Mouse (Mus musculus): ENCODE results near the gene Gm10188. TPM values are rescaled to one million over a fixed set of nuclear protein-coding genes. Genes with fewer than 3 reads are reported as not detected.

Gene Gm10188
- total and polyA plus RNA-seq, 3 experiments, result not detected

DNA sequence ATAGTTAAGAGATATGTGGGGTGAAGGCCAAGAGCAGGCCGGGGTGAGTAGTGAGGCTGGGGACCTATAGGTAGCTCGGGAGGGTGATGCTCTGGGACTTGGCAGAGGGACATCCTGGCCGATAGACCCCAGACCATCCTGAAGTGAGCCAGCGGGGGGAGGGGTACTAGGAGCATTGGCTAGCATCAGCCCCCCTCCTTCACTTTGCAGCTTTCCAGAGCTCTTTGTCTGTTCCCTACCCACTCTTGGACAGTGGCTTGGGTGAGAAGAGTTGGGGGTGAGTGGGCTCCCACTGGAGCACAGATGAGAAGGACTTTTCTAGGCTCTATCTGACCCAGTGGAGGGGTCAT, 28.1 kb downstream of the Gm10188 start:
- dilution Hi-C loops (cut with MboI; ENCODE audit: extremely low pct_ligation_motif_present, extremely low pct_unique_long_range_greater_than_20kb, low sequenced_read_pairs), result no loop called here
- no peak overlapping the region for H3K4me3 ChIP-seq (replicated peaks in 1 of 3; ENCODE audit: low read depth in 2 of 3, low read length in 2 of 3, poor library complexity in 1 of 3)
- H3K4me2 ChIP-seq (ENCODE audit: insufficient read depth, low read depth, poor library complexity, severe bottlenecking), result no peak overlapping the region
- H3K9me3 ChIP-seq (replicated peaks; ENCODE audit: low read length), result no peaks in the 10 kb centered on the region
- in situ Hi-C loops (cut with MboI; ENCODE audit: low pct_ligation_motif_present, low pct_unique_long_range_greater_than_20kb, low sequenced_read_pairs), result no loop called here
- H3K36me3 ChIP-seq (replicated peaks in 1 of 2; ENCODE audit: control insufficient read depth in 1 of 2, insufficient read depth in 1 of 2, low read length in 1 of 2), result no peaks in the 10 kb centered on the region
- no peaks in the 10 kb centered on the region for H3K79me2 ChIP-seq (replicated peaks; ENCODE audit: control insufficient read depth, extremely low read depth, insufficient read depth, poor library complexity, severe bottlenecking)
- H3K9ac ChIP-seq (ENCODE audit: insufficient read depth, low read depth), result no peak overlapping the region
- peaks cover 0 to 7% of the 10 kb centered on the region in 2 experiments; a peak in 1 of 4 replicates for H3K4me1 ChIP-seq (ENCODE audit: control insufficient read depth in 1 of 2, insufficient read depth in 2 of 2)
- no peak overlapping the region for H3K27ac ChIP-seq (ENCODE audit: insufficient read depth, low read depth)
- TF ChIP-seq ZMIZ1 (IDR thresholded peaks at IDR 0.05; ENCODE audit: low read depth, low read length), result no peak
- TF ChIP-seq CHD1 (IDR thresholded peaks at IDR 0.05; ENCODE audit: low read depth, low read length), result no peak
- no peak for TF ChIP-seq NELFE (IDR thresholded peaks at IDR 0.05; ENCODE audit: low read depth, low read length)
- no peak for TF ChIP-seq SMC3 (IDR thresholded peaks at IDR 0.05; ENCODE audit: low read depth, low read length)
- no peak for TF ChIP-seq ZKSCAN1 (IDR thresholded peaks at IDR 0.05; ENCODE audit: borderline replicate concordance, low read depth, low read length)
- TF ChIP-seq IRF4 (IDR thresholded peaks at IDR 0.05; ENCODE audit: low read depth, low read length), result no peak
- no peak for TF ChIP-seq ETS1 (conservative IDR thresholded peaks at IDR 0.05; ENCODE audit: low read depth, low read length)
- no peak for TF ChIP-seq SIN3A (IDR thresholded peaks at IDR 0.05; ENCODE audit: low read length)
- TF ChIP-seq ELF1 (IDR thresholded peaks at IDR 0.05; ENCODE audit: low read depth, low read length), result no peak
- TF ChIP-seq CTCF (conservative IDR thresholded peaks at IDR 0.05 in 1 of 2, IDR thresholded peaks at IDR 0.05 in 1 of 2; ENCODE audit: low read depth in 2 of 2, low read length in 2 of 2), result no peak
- TF ChIP-seq PAX5 (IDR thresholded peaks at IDR 0.05; ENCODE audit: low read length), result no peak
- no peak for TF ChIP-seq POLR2A (IDR thresholded peaks at IDR 0.05; ENCODE audit: low read depth, low read length)
- no peak for TF ChIP-seq RCOR1 (conservative IDR thresholded peaks at IDR 0.05; ENCODE audit: low read depth, low read length)
- TF ChIP-seq MXI1 (IDR thresholded peaks at IDR 0.05; ENCODE audit: low read depth, low read length), result no peak
- TF ChIP-seq NRF1 (IDR thresholded peaks at IDR 0.05; ENCODE audit: low read depth, low read length), result no peak
- no peak for TF ChIP-seq MYC (IDR thresholded peaks at IDR 0.05; ENCODE audit: low read depth, low read length)
- no peak for TF ChIP-seq CHD2 (IDR thresholded peaks at IDR 0.05; ENCODE audit: low read length)
- TF ChIP-seq EP300 (IDR thresholded peaks at IDR 0.05; ENCODE audit: low read length), result no peak
- no peak for TF ChIP-seq TBP (conservative IDR thresholded peaks at IDR 0.05; ENCODE audit: low read depth, low read length)
- no peak for DNase-seq (ENCODE audit: extremely low read depth)
- H3K27me3 ChIP-seq (replicated peaks), result peaks cover 87% of the 10 kb centered on the region

DNA sequence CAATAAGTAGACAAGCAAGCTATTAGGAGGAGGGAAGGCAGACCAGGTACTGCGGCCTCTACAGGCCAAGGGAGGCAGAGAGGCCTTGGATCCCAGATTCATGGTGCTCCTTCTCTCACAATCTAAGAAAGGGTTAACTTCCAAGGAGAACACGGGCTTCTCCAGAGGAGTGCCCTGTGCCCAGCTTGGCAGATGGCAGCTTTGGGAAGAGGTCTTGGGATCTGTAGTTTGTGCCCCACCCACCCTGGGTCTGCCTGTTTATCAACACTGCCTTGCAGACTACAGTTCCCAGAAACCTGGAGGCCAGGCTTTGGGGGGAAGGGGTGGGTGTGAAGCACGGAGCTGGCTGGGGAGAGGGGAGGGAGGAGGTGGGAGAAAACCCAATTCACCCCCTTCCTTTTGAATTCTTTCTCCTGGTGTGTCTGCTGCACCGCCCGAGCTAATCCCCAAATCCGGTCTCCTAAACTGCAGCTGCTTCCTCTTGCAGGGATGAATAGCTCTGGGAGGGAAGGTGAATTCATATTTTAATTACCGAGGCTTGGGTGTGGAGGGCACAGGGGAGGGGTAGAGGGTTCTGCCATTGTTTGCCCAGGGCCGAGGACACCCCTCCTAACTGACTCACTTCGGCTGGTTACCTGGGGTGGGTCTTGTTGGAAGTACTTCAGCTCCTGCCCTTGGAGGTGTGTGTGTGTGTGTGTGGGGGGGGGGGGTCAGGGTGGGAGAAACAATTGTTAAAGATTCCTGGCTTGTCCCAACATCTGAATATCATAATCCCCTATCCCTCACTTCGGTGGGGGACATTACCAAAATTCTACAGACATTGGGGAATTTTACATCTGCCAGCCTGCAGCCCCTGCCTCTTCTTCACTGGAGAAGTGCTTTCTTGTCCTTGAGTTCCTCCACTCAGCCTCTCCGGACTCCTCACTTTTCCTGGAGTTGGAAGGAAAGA, 28.7 kb downstream of the Gm10188 start:
- Histone ChIP-seq H3K4me3 (replicated peaks in 1 of 3; ENCODE audit: low read depth in 2 of 3, low read length in 2 of 3, poor library complexity in 1 of 3) (no peak overlapping the region), H3K36me3 (replicated peaks in 1 of 2; ENCODE audit: control insufficient read depth in 1 of 2, insufficient read depth in 1 of 2, low read length in 1 of 2) (no peaks in the 10 kb centered on the region), H3K79me2 (replicated peaks; ENCODE audit: control insufficient read depth, extremely low read depth, insufficient read depth, poor library complexity, severe bottlenecking) (no peaks in the 10 kb centered on the region), H3K9me3 (replicated peaks; ENCODE audit: low read length) (no peaks in the 10 kb centered on the region), H3K4me1 (ENCODE audit: control insufficient read depth in 1 of 2, insufficient read depth in 2 of 2) (peaks cover 0 to 9% of the 10 kb centered on the region in 2 experiments; a peak in 2 of 4 replicates), H3K4me2 (ENCODE audit: insufficient read depth, low read depth, poor library complexity, severe bottlenecking) (no peak overlapping the region), H3K9ac (ENCODE audit: insufficient read depth, low read depth) (no peak overlapping the region), H3K27me3 (replicated peaks) (peaks cover 81% of the 10 kb centered on the region), H3K27ac (ENCODE audit: insufficient read depth, low read depth) (no peak overlapping the region)
- in situ Hi-C loops (cut with MboI; ENCODE audit: low pct_ligation_motif_present, low pct_unique_long_range_greater_than_20kb, low sequenced_read_pairs) (no loop called here), dilution Hi-C loops (cut with MboI; ENCODE audit: extremely low pct_ligation_motif_present, extremely low pct_unique_long_range_greater_than_20kb, low sequenced_read_pairs) (no loop called here)
- TF ChIP-seq CTCF (conservative IDR thresholded peaks at IDR 0.05 in 1 of 2, IDR thresholded peaks at IDR 0.05 in 1 of 2; ENCODE audit: low read depth in 2 of 2, low read length in 2 of 2), result peak in 1 of 2 experiments; percentile 27; a peak in 1 of 4 replicates
- TF ChIP-seq MYC (IDR thresholded peaks at IDR 0.05; ENCODE audit: low read depth, low read length), result no peak
- no peak for DNase-seq (ENCODE audit: extremely low read depth)
